Mouse (Mus musculus): ENCODE data around the gene Vmn2r97. TPM values are rescaled to one million over a fixed set of nuclear protein-coding genes. Genes with fewer than 3 reads are reported as not detected.

Gene Vmn2r97
- 5.0 TPM for polyA plus RNA-seq (2017; shearing (Covaris generic))

GRCm38 (mm10) chr17:18914000-18914399, at the start of gene Vmn2r97:
Gene Vmn2r97 (plus strand): TSS chr17:18914300.

Other genes with a start within 250 kb of the Vmn2r97 start
- gene Vmn2r98, start 139.2 kb downstream of the Vmn2r97 start, polyA plus RNA-seq (2017; shearing (Covaris generic)): not detected

Data from CD4-positive, CD25-positive, alpha-beta regulatory T cell, adult 9 weeks (primary cell).